Mouse (Mus musculus) heart, embryonic 12.5 days (tissue): Measurements from ENCODE around the gene Vmn1r115. TPM values are rescaled to one million over a fixed set of nuclear protein-coding genes. Genes with fewer than 3 reads are reported as not detected.
"Not testable (repeated sequence)": the region's sequence is repeated elsewhere in the genome, so short reads cannot be mapped to it uniquely, and the experiment has no call there.

Experiments used
- ATAC-seq: fragments of 200-750 bp; cut with Nextera tagmentation; 2 replicates; pipeline ENCODE4 v1.8.0; 2017; ENCODE audit warnings: moderate TSS enrichment, moderate library complexity; ENCODE audit not compliant: insufficient number of reproducible peaks, low FRiP score
- H3K27ac ChIP-seq: fragments of 300-500 bp; sonication (generic); 2 replicates; pipeline ENCODE4 v1.5.1; 2016; ENCODE audit warnings: mild to moderate bottlenecking, moderate library complexity; ENCODE audit not compliant: poor library complexity, severe bottlenecking
- H3K27me3 ChIP-seq: fragments of 300-500 bp; sonication (generic); replicated peaks from 2 replicates; pipeline ENCODE4 v1.6.1; 2016; ENCODE audit warnings: mild to moderate bottlenecking, moderate library complexity
- H3K36me3 ChIP-seq: fragments of 300-500 bp; sonication (generic); 2 replicates; pipeline ENCODE4 v1.6.1; 2016; ENCODE audit warnings: mild to moderate bottlenecking, moderate library complexity
- H3K4me1 ChIP-seq: fragments of 300-500 bp; sonication (generic); replicated peaks from 2 replicates; pipeline ENCODE4 v1.6.1; 2016; ENCODE audit warnings: mild to moderate bottlenecking
- H3K4me2 ChIP-seq: fragments of 300-500 bp; sonication (generic); 2 replicates; pipeline ENCODE4 v1.6.1; 2016; ENCODE audit warnings: mild to moderate bottlenecking, moderate library complexity
- H3K4me3 ChIP-seq: fragments of 300-500 bp; sonication (generic); 2 replicates; pipeline ENCODE4 v1.5.1; 2016; ENCODE audit warnings: mild to moderate bottlenecking
- H3K9ac ChIP-seq: fragments of 300-500 bp; sonication (generic); 2 replicates; pipeline ENCODE4 v1.6.1; 2016; ENCODE audit warnings: mild to moderate bottlenecking, moderate library complexity
- H3K9me3 ChIP-seq: fragments of 300-500 bp; sonication (generic); replicated peaks from 2 replicates; pipeline ENCODE4 v1.6.1; 2016; ENCODE audit warnings: mild to moderate bottlenecking, moderate library complexity
- WGBS: fragments of 180-500 bp; shearing (Covaris S2); methylation state at CpG from one replicate; pipeline ENCODE4 v1.1.7; 2016; 5-methylcytosine and 5-hydroxymethylcytosine counted together
- polyA plus RNA-seq: library from polyadenylated mRNA; unstranded; fragments of >200 nt; fragmentation: Nextera tagmentation; extraction: Ambion mirVana; gene quantifications from 2 replicates; pipeline ENCODE4 v1.2.1, GENCODE M21; 2016

The Vmn1r115 gene
- polyA plus RNA-seq, result not detected in 2 replicates

DNA sequence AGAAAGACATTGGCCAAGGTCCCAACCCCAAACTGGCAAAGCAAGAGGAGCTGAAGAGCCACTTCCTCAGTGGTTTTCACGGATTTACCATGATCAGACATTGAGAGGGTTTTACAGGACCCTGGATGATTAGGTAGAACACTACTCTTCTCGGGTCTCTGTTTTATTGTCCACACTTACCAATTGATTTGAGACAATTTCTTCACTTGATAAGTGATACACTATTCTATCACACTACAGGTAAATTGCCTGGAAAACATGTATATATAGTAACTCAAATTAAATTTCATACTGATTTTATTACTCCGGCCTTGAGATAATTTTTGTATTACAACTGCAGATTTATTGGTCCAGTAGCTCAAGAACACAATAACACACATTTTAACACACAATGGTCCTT is at the start of gene Vmn1r115:
Vmn1r115 (minus strand) TSS at position 101 of the 400 bp plus-strand sequence.
- 88% methylated on average over 1 of the region's 3 CpGs for WGBS
- not testable (repeated sequence) for H3K9me3 ChIP-seq

GRCm38 (mm10) chr7:20884021-20884420 is 39.2 kb upstream of the Vmn1r115 start, which contains the start of gene Vmn1r117:
Gene Vmn1r117 (minus strand): TSS chr7:20884121.
- not testable (repeated sequence) for H3K27ac ChIP-seq, H3K9me3 ChIP-seq, ATAC-seq, H3K4me1 ChIP-seq, H3K4me2 ChIP-seq, H3K27me3 ChIP-seq, H3K9ac ChIP-seq, H3K4me3 ChIP-seq, H3K36me3 ChIP-seq
- WGBS, result no CpG with 5 or more reads among the region's 2 CpGs

More for the DNA sequence above, at the start of gene Vmn1r115:
- not testable (repeated sequence) for H3K27ac ChIP-seq, H3K4me3 ChIP-seq, H3K9ac ChIP-seq, H3K4me2 ChIP-seq, H3K36me3 ChIP-seq, H3K27me3 ChIP-seq, ATAC-seq, H3K4me1 ChIP-seq

GRCm38 (mm10) chr7:20871956-20872355 is 27.2 kb upstream of the Vmn1r115 start, which contains the start of gene Vmn1r116:
Gene Vmn1r116 (plus strand): TSS chr7:20872256.
- H3K36me3 ChIP-seq, H3K4me3 ChIP-seq, H3K27me3 ChIP-seq, H3K4me2 ChIP-seq, ATAC-seq, H3K4me1 ChIP-seq, H3K27ac ChIP-seq, H3K9me3 ChIP-seq, H3K9ac ChIP-seq: not testable (repeated sequence)
- 54% methylated on average over 3 of the region's 3 CpGs for WGBS

- H3K36me3 ChIP-seq, H3K27ac ChIP-seq, H3K4me1 ChIP-seq, H3K4me2 ChIP-seq, H3K9ac ChIP-seq, H3K4me3 ChIP-seq, ATAC-seq, H3K27me3 ChIP-seq, H3K9me3 ChIP-seq: not testable (repeated sequence)
- WGBS, result no CpG with 5 or more reads among the region's 5 CpGs
Observed at GRCm38 (mm10) chr7:20812086-20812485, 32.7 kb downstream of the Vmn1r115 start, which contains the start of gene Vmn1r114. Gene Vmn1r114 (minus strand): TSS chr7:20812186.

Other genes with a start within 250 kb of the Vmn1r115 start
- not detected in 2 replicates for gene Gm4513, start 246.0 kb downstream of the Vmn1r115 start, polyA plus RNA-seq
- not detected in 2 replicates for gene Vmn1r107, start 176.1 kb downstream of the Vmn1r115 start, polyA plus RNA-seq
- not detected in 2 replicates for gene Vmn1r111, start 141.8 kb downstream of the Vmn1r115 start, polyA plus RNA-seq
- not detected in 2 replicates for gene Gm10668, start 114.4 kb downstream of the Vmn1r115 start, polyA plus RNA-seq
- not detected in 2 replicates for gene Vmn1r112, start 73.8 kb downstream of the Vmn1r115 start, polyA plus RNA-seq
- not detected in 2 replicates for gene Vmn1r113, start 57.7 kb downstream of the Vmn1r115 start, polyA plus RNA-seq
- gene Vmn1r114, start 32.8 kb downstream of the Vmn1r115 start, polyA plus RNA-seq, result not detected in 2 replicates
- not detected in 2 replicates for gene Vmn1r116, start 27.3 kb upstream of the Vmn1r115 start, polyA plus RNA-seq
- gene Vmn1r117, start 39.1 kb upstream of the Vmn1r115 start, polyA plus RNA-seq, result not detected in 2 replicates
- gene Vmn1r118, start 67.4 kb upstream of the Vmn1r115 start, polyA plus RNA-seq, result not detected in 2 replicates
- gene Vmn1r119, start 167.5 kb upstream of the Vmn1r115 start, polyA plus RNA-seq, result not detected in 2 replicates
- not detected in 2 replicates for gene Vmn1r120, start 208.8 kb upstream of the Vmn1r115 start, polyA plus RNA-seq